Mouse (Mus musculus) CD4-positive, CD25-positive, alpha-beta regulatory T cell, adult 9 weeks (primary cell): ENCODE results near the gene Gm3183. TPM values are rescaled to one million over a fixed set of nuclear protein-coding genes. Genes with fewer than 3 reads are reported as not detected.

Source experiments
- polyA plus RNA-seq: library from polyadenylated mRNA; unstranded; fragments of 100-300 nt; shearing (Covaris generic); gene quantifications from one replicate; pipeline ENCODE4 v1.2.1, GENCODE M21; 2017

Gene Gm3183
- polyA plus RNA-seq, result not detected

GRCm38 (mm10) chr5:94865136-94865535 is at the start of gene Gm3183:
Gm3183 (plus strand) TSS chr5:94865436.

Other genes starting within 250 kb of the Gm3183 start
- gene Gm3147, start 249.1 kb upstream of the Gm3183 start, polyA plus RNA-seq, result not detected
- not detected for gene Gm6509, start 241.5 kb upstream of the Gm3183 start, polyA plus RNA-seq
- not detected for gene Gm6205, start 217.1 kb upstream of the Gm3183 start, polyA plus RNA-seq
- gene Gm6367, start 123.2 kb downstream of the Gm3183 start, polyA plus RNA-seq, result not detected
- not detected for gene Gm7942, start 241.5 kb downstream of the Gm3183 start, polyA plus RNA-seq